Mouse (Mus musculus) right cerebral cortex, postnatal 36 days (tissue): ENCODE measurements around the gene Klf7.

Source experiments
- DNase-seq, 2 experiments: peaks; one replicate each; pipeline ENCODE4 v3.0.0; 2022; ENCODE audit warnings: low spot score in 2 of 2, mixed read lengths in 1 of 2

The Klf7 gene

GRCm38 (mm10) chr1:64066320-64067254, 55.5 kb downstream of the Klf7 start:
- DNase-seq = peak; percentile 47 to 49

GRCm38 (mm10) chr1:64061488-64061887, 60.6 kb downstream of the Klf7 start:
- DNase-seq = no peak

GRCm38 (mm10) chr1:64060699-64061454, 61.2 kb downstream of the Klf7 start:
- DNase-seq = no peak

- no peak for DNase-seq
Measured at GRCm38 (mm10) chr1:64060116-64060515, 62.0 kb downstream of the Klf7 start.

- no peak for DNase-seq
Measured at GRCm38 (mm10) chr1:64056541-64056940, 65.5 kb downstream of the Klf7 start.

- DNase-seq = peak; percentile 61 to 73
Measured at GRCm38 (mm10) chr1:64055978-64056377, 66.1 kb downstream of the Klf7 start.

GRCm38 (mm10) chr1:64055210-64055609, 66.9 kb downstream of the Klf7 start:
- no peak for DNase-seq

GRCm38 (mm10) chr1:64052069-64052750, 69.9 kb downstream of the Klf7 start:
- no peak for DNase-seq

GRCm38 (mm10) chr1:64048567-64048966, 73.5 kb downstream of the Klf7 start:
- no peak for DNase-seq

GRCm38 (mm10) chr1:64046802-64047156, 75.3 kb downstream of the Klf7 start:
- DNase-seq = no peak

GRCm38 (mm10) chr1:64046087-64046801, 75.8 kb downstream of the Klf7 start:
- no peak for DNase-seq

- no peak for DNase-seq
Measured at GRCm38 (mm10) chr1:64044577-64044976, 77.5 kb downstream of the Klf7 start.

GRCm38 (mm10) chr1:64040831-64041383, 81.2 kb downstream of the Klf7 start:
- no peak for DNase-seq

GRCm38 (mm10) chr1:64040061-64040686, 81.9 kb downstream of the Klf7 start:
- no peak for DNase-seq

GRCm38 (mm10) chr1:64038343-64038742, 83.7 kb downstream of the Klf7 start:
- no peak for DNase-seq

- no peak for DNase-seq
Measured at GRCm38 (mm10) chr1:64037800-64038199, 84.3 kb downstream of the Klf7 start.

- no peak for DNase-seq
Measured at GRCm38 (mm10) chr1:64036881-64037452, 85.1 kb downstream of the Klf7 start.

- no peak for DNase-seq
Measured at GRCm38 (mm10) chr1:64035804-64036203, 86.3 kb downstream of the Klf7 start.

- no peak for DNase-seq
Measured at GRCm38 (mm10) chr1:64035087-64035791, 86.8 kb downstream of the Klf7 start.
